Mouse (Mus musculus) ES-CJ7 (cell line): ENCODE data around the gene Tspan14.

Experiments used
- DNase-seq: peaks from one replicate; pipeline ENCODE4 v3.0.0; 2011; ENCODE audit warnings: low read depth, low spot score

Tspan14 gene

DNA sequence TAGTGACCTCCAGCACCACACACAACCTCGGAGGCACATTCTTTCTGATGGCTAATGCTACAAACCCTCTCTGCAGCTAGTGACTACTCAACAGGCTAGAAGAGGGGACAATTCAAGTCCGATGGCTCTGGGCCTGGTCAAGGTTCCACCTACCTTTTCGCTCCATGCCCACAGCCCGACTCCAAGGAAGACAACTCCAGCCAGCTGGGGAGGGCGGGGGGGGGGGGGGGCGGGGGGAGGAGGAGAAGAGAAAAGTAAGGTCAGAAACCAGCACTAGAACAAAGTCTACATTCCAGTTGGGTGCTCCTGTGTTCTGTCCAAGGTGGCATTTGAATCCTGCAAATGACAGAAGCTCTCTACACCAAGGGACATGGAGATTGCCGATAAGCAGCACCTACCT, 48.1 kb downstream of the Tspan14 start:
- DNase-seq = no peak

GRCm38 (mm10) chr14:40917632-40918031, 49.0 kb downstream of the Tspan14 start:
- DNase-seq = peak; percentile 84

- DNase-seq = peak; percentile 63
These were observed 49.9 kb downstream of the Tspan14 start for GRCm38 (mm10) chr14:40916667-40917066.

- no peak for DNase-seq
These were observed 50.8 kb downstream of the Tspan14 start for GRCm38 (mm10) chr14:40915838-40916237.

DNA sequence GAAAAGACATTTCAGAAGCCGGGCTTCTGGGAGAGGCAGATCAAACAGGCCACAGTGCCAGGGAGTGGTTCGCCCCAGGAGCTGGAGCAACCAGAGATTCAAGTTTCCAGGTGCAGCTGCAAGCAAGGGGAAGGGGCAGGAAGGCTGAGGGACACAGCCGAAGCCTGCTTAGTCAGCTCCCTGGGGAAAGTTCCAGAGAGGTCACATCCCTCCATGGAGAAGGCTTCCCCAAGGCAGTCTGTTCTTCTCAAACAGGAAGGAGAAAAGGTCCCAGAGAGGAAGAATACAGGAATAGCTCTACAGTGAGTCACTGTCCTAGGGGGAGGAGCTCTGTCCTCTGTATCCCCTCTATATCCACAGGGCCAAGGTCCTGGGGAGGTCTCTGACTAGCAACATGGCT, 51.9 kb downstream of the Tspan14 start:
- no peak for DNase-seq

GRCm38 (mm10) chr14:40913709-40914108, 52.9 kb downstream of the Tspan14 start:
- DNase-seq = no peak

DNA sequence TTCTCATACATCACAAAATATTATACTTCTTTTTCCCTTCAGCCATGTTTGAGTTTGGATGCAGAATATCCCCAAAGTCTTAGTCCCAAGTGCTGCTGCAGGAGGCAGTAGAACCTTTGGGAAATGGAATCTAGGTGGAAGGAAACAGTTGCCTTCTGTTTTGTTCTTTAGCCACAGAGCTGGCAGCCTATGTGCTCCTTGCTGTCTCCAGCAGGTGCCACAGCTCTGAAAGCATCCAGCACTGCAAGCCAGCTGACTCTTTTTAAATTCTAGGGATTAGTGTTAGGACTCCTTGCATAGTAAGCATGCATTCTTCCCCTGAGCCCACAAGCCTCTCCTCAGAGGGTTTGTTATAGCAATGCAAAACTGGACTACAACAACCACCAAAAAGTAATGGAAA, 55.1 kb downstream of the Tspan14 start:
- no peak for DNase-seq

DNA sequence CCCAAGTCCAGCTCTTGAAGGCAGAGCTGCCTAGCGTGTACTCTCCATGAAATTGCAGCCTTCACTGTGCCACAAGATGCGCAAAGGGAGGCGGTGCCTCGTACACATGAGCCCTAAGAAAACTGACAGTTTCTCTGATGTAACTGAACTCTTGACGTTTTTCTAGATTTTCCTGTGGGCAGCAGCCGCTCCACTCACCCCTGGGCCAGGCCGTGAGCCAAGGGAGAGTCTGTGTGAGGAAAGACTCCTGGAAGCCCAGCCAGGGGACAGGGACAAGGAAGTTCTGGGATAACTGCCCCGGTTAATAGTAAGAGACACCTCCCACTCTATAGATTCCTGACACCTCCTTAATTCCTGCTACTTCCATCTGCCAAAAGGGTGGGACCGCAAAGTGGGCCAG, 57.8 kb downstream of the Tspan14 start:
- DNase-seq = no peak

DNA sequence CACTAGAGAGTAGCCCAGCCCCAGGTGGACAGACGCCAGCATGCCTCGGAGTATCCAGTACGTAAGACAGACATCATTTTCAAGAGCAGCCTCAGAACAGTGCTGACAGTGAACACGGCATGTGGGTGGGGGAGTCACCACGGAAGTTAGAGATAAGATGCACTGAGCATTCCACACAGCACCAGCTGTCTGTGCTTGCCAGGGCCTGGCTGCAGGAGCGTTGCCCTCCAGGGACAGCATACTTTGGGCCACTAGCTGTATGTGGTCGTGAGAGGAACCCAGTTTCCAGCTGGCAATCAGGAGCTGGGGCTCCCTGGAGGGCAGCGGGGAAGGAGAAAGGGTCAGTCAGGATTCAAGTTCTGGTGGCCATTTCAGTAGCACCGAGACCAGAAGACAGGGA, 59.8 kb downstream of the Tspan14 start:
- DNase-seq = no peak

GRCm38 (mm10) chr14:40905813-40906212, 60.8 kb downstream of the Tspan14 start:
- no peak for DNase-seq

DNA sequence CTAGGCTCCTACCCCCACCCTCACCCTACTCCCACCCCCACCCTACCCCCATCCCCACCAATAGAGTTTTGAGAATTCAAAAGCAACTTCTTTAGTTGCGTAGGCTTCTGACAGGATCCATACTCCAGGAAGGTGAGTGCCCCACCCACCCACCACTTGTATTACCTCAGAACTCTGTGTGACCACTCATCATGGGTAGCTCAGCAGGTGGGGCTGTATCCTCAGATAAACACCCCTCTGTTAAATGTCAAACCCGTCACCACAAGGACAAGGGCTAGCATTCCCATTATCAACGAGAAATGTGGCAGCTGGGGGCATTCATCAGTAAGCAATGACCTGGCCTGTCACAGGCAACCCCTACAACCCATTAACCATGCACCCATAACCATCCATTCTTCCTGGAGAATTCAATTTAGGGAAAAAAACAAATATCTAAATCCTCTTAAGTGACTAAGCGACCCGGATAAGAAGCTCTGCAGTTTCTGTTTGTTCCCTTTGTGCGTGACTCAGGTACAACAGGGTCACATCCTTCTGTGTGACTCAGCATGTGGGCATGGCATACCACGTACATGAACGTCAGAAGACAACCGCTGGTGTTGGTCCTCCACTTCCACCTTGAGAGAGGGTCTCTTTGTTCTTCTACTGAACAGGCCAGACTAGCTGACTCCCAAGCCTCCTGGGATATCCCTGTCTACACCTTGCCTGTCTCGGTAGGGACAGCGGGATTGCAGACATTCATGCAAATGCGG, 64.1 kb downstream of the Tspan14 start:
- peak; percentile 33 for DNase-seq

DNA sequence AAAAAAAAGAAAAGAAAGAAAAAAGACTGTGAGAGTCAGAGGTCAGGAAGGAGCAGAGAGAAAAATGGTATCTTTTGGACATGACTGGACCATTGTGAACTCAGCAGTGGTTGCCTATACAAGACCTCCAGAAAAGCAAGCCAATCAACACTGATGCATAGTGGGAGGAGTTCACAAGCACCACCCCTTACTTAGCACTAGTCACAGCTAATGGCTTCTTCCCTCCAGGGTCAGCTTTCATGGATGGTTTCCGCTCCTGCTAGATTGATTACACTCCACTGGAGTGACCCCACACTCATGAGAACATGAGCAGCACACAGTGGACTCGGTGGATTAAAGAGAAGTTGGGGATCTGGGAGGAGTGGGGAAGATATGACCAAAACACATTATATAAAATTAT, 66.3 kb downstream of the Tspan14 start:
- no peak for DNase-seq

DNA sequence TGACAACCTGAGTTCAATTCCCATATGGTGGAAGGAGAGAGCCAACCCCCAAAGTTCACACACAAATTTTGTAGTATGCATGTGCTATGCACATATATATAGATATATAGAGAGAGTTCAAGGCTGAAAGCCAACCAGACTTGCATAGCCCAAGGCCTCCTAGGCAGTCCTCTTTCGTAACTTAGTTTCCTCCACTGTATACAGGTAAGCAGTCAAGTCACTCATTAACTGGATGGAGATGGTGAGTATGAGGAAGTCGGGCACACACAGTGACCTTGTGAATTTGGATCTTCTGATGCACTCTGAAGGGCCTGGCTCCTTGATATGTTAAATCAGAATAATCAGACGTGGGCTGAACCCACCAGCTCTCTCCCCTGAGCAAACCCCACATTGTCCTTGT, 68.7 kb downstream of the Tspan14 start:
- no peak for DNase-seq

GRCm38 (mm10) chr14:40895681-40896080, 70.9 kb downstream of the Tspan14 start:
- no peak for DNase-seq

DNA sequence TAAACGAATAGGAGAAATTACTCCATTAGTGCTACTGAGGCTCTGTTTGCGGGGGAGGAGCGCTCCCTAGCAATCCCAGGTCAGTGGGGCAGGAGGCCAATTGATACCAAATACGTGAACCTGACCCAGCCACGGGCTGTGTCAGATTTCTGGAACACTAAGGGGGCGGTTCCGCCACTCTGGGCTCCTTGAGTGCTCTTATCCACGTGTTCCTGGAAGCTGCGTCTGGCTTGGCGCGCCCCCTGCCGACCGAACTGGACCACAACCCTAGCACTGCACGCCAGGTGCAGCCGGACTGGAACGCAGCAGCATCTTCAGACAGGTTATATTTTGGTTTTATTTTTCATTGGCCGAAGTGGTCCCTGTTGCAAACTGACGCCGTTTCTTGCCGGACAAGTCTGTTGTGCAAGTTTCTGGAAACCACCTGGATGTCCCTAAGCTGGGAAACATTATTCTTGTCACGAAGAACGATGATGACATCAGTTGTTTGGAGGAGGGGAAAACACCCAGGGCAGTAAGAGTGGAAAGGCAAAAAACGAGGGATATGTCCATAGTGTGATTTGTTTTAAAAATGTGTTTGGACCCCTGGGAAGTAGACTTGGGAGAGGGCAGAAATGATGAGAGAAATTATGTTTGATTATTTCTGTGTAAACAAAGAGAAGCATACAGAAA, 71.9 kb downstream of the Tspan14 start:
- DNase-seq = peak; percentile 90

GRCm38 (mm10) chr14:40893884-40894283, 72.7 kb downstream of the Tspan14 start:
- peak; percentile 69 for DNase-seq

- no peak for DNase-seq
These were observed 73.4 kb downstream of the Tspan14 start, which contains the start of gene Sh2d4b for GRCm38 (mm10) chr14:40893196-40893595. TSS of gene Sh2d4b (minus strand) at chr14:40893266.

GRCm38 (mm10) chr14:40892326-40892825, 74.2 kb downstream of the Tspan14 start:
- DNase-seq = peak; percentile 87

GRCm38 (mm10) chr14:40891506-40891905, 75.1 kb downstream of the Tspan14 start:
- DNase-seq = peak; percentile 46

DNA sequence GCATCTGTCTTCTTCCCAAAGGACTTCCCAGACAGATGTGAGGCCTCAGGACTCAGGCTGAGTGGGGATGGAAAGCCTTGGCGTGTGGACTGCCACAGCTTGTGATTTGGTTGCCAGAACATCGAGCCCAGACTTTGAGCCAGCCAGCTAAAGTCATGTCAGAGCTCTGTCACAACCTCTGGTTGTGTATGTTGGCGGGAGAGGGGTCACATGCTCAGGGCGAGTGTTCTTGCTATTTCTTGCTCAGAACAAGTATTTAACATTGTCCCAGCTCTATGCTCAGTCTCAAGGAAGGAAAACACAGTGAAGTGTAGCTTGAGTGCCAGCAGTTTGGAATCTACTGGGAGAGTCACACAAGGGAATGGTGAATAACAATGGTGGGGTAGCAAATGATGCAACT, 76.9 kb downstream of the Tspan14 start:
- peak; percentile 55 for DNase-seq

DNA sequence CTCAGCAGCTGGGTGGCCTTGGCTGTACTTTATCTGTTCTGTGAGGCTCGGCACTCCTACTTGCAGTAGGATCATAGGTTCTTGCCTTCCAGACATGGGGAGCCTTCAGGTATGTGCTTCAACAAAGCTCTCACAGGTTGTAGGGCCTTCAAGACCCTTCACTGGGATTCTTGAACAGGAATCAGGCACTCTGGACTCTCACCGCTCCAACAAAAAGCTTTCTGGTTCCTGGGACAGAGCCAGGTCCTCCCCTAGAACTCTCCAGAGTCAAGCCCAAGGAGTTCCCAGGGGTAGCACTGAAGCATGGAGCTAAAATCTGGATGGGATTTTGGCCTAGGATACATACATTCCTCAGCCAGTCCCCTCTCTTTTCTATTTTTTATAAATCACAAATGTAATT, 77.4 kb downstream of the Tspan14 start:
- no peak for DNase-seq

GRCm38 (mm10) chr14:40886428-40887202, 80.0 kb downstream of the Tspan14 start:
- peak; percentile 62 for DNase-seq
